Mouse (Mus musculus): ENCODE measurements at regions not wholly inside any gene's neighbourhood (a gene's known extent, or its start where the extent isn't known, plus 50 kb on each side); places are given as distances from the start of the nearest gene placed in this dataset.

DNA sequence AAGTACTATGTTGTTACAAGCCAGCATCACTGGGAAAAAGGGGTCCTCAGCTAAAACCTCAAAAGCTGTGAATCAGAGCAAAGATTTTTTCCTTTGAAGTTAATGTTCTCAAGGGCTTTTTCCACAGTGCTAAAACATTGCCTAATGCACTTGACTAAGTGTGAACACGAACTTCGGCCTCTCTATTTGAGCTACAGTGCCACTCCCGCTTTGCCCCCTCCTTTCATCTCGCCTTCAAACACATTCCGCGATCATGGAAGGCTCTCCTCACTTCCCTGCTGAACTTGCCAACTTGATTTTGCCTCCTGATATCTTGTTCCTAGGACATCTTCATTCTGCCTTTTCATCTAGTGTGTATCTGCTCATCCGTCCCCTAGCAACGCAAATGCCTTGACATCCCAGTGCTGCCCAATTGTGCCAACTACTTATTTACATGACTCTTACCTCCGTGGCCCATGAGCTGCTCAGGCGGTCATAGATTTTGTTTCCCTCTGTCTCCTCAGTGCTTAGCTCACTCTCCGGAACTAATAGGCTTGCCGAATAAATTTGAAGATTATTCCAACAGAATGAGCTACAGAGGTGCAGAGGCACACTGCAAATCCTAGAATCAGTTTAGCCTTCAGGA is 116.6 kb upstream of the Kcnip4 start:
- Histone ChIP-seq H3K4me3 (ENCODE audit: low read depth, low read length) (no peak overlapping the region), H3K4me1 (ENCODE audit: insufficient read depth, low read depth, low read length) (no peaks in the 10 kb centered on the region), H3K9me3 (replicated peaks) (no peaks in the 10 kb centered on the region), H3K27me3 (ENCODE audit: insufficient read depth, low read length) (no peaks in the 10 kb centered on the region), H3K36me3 (replicated peaks) (no peaks in the 10 kb centered on the region)
- ATAC-seq (ENCODE audit: extremely low read depth, insufficient number of reproducible peaks, low FRiP score, poor library complexity, severe bottlenecking), result no peak
- no peak for DNase-seq (ENCODE audit: low spot score)
- no peak for TF ChIP-seq POLR2AphosphoS5 (IDR thresholded peaks at IDR 0.05; ENCODE audit: insufficient replicate concordance, low read depth, low read length)
- no peak for TF ChIP-seq CTCF (IDR thresholded peaks at IDR 0.05; ENCODE audit: low read depth, low read length)
- no peak for TF ChIP-seq GATA1 (IDR thresholded peaks at IDR 0.05; ENCODE audit: borderline replicate concordance, low read length)
- no peak for TF ChIP-seq TAL1 (conservative IDR thresholded peaks at IDR 0.05; ENCODE audit: low read depth, low read length)
- TF ChIP-seq GATA2 (IDR thresholded peaks at IDR 0.05; ENCODE audit: borderline replicate concordance, low read depth, low read length), result no peak

DNA sequence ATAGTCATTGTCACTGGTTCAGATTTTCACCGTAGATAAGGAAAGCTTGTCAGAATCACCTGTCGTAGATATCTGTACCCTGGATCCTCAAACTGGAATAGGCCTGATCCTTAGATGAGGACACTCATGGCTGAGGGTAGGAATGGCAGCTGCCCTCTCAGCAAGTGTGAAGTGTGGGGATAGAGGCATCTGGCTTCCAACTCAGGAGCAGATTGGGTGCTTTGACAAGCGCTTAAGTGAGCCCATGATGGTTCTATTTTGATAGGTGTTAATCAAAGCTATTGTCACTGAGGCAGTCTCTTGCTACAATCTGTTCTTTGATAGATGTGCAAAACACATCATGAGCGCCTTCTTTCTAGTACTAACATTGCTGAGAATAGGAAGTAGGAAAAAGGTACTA is 114.9 kb upstream of the Kcnip4 start:
- no peaks in the 10 kb centered on the region for H3K4me1 ChIP-seq (ENCODE audit: insufficient read depth, low read depth, low read length)
- no peaks in the 10 kb centered on the region for H3K27me3 ChIP-seq (ENCODE audit: insufficient read depth, low read length)
- TF ChIP-seq TAL1 (conservative IDR thresholded peaks at IDR 0.05; ENCODE audit: low read depth, low read length) (no peak), GATA2 (IDR thresholded peaks at IDR 0.05; ENCODE audit: borderline replicate concordance, low read depth, low read length) (no peak), POLR2AphosphoS5 (IDR thresholded peaks at IDR 0.05; ENCODE audit: insufficient replicate concordance, low read depth, low read length) (no peak), GATA1 (IDR thresholded peaks at IDR 0.05; ENCODE audit: borderline replicate concordance, low read length) (no peak), CTCF (IDR thresholded peaks at IDR 0.05; ENCODE audit: low read depth, low read length) (no peak)
- no peaks in the 10 kb centered on the region for H3K36me3 ChIP-seq (replicated peaks)
- ATAC-seq (ENCODE audit: extremely low read depth, insufficient number of reproducible peaks, low FRiP score, poor library complexity, severe bottlenecking), result no peak
- no peak overlapping the region for H3K4me3 ChIP-seq (ENCODE audit: low read depth, low read length)
- no peak for DNase-seq (ENCODE audit: low spot score)
- H3K9me3 ChIP-seq (replicated peaks), result no peaks in the 10 kb centered on the region

DNA sequence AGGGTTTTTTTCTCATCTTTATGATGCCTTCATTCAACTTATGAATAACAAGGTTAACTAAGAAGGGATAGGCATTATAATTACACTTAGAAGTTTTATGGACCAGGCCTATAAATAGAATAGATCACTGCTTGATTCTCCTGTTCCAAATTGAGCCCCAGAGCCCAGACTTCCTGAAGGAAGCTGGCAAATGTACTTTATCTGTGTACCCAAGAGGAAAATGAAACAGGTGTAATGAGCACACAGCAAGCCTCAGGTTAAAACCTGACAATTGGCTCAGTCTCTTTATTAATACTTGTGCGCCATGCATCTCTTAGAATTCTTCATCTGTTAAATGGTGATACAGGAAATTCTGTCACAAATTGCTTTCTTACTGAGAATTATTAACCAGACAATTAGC is 95.4 kb upstream of the Kcnip4 start:
- no peak for TF ChIP-seq GATA1 (IDR thresholded peaks at IDR 0.05; ENCODE audit: borderline replicate concordance, low read length)
- no peaks in the 10 kb centered on the region for H3K36me3 ChIP-seq (replicated peaks)
- ATAC-seq (ENCODE audit: extremely low read depth, insufficient number of reproducible peaks, low FRiP score, poor library complexity, severe bottlenecking), result no peak

DNA sequence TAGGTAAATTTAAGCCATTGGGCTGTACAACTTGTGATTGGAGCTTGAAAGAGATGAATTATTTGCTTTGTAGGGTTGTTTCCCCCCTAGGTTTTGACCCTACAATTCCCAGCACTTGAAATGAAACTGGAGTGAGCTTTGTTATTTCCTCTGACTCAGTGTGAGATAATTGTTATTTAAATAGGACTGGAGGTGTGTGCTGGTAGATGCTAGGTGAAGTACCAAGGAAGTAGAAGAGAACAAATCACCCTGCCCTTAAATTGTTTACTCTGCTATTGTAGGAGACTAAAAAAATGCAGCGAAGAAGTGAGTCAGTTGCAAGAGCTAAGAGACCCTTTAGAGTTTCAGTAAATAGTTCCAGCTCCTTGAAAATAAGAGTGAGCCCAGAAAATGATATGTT is 82.1 kb upstream of the Kcnip4 start:
- H3K4me1 ChIP-seq (ENCODE audit: insufficient read depth, low read depth, low read length), result no peaks in the 10 kb centered on the region
- H3K36me3 ChIP-seq (replicated peaks), result no peaks in the 10 kb centered on the region
- DNase-seq (ENCODE audit: low spot score), result no peak
- no peak for ATAC-seq (ENCODE audit: extremely low read depth, insufficient number of reproducible peaks, low FRiP score, poor library complexity, severe bottlenecking)
- no peak for TF ChIP-seq POLR2AphosphoS5 (IDR thresholded peaks at IDR 0.05; ENCODE audit: insufficient replicate concordance, low read depth, low read length)
- no peak for TF ChIP-seq TAL1 (conservative IDR thresholded peaks at IDR 0.05; ENCODE audit: low read depth, low read length)
- TF ChIP-seq CTCF (IDR thresholded peaks at IDR 0.05; ENCODE audit: low read depth, low read length), result no peak
- no peak for TF ChIP-seq GATA2 (IDR thresholded peaks at IDR 0.05; ENCODE audit: borderline replicate concordance, low read depth, low read length)
- no peak for TF ChIP-seq GATA1 (IDR thresholded peaks at IDR 0.05; ENCODE audit: borderline replicate concordance, low read length)
- no peak overlapping the region for H3K4me3 ChIP-seq (ENCODE audit: low read depth, low read length)
- no peaks in the 10 kb centered on the region for H3K9me3 ChIP-seq (replicated peaks)
- H3K27me3 ChIP-seq (ENCODE audit: insufficient read depth, low read length), result no peaks in the 10 kb centered on the region

More for the DNA sequence above, 95.4 kb upstream of the Kcnip4 start:
- Histone ChIP-seq H3K9me3 (replicated peaks) (no peaks in the 10 kb centered on the region), H3K4me1 (ENCODE audit: insufficient read depth, low read depth, low read length) (no peaks in the 10 kb centered on the region), H3K4me3 (ENCODE audit: low read depth, low read length) (no peak overlapping the region), H3K27me3 (ENCODE audit: insufficient read depth, low read length) (no peaks in the 10 kb centered on the region)
- DNase-seq (ENCODE audit: low spot score), result no peak

DNA sequence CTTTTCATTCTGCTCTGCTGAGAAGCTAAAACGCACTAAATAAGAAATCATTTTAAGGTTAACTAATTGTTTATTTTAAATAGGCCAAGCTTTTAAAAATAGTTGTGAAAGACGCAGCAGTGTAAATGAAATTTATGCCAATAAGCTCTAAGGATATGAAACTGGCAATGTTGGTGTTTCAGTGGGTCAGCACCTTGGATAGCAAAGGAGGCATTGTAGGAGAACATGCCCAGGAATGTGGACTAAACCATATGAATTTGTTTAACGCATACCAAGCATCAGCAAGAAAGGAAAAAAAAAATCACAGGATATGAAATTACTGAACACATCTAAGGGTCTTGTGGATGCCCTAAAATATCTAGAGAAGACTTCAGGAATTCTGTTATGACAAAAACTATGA is 56.1 kb upstream of the Kcnip4 start:
- H3K36me3 ChIP-seq (replicated peaks), result no peaks in the 10 kb centered on the region
- no peaks in the 10 kb centered on the region for H3K9me3 ChIP-seq (replicated peaks)
- H3K4me1 ChIP-seq (ENCODE audit: insufficient read depth, low read depth, low read length), result no peaks in the 10 kb centered on the region
- no peak for DNase-seq (ENCODE audit: low spot score)
- no peak for ATAC-seq (ENCODE audit: extremely low read depth, insufficient number of reproducible peaks, low FRiP score, poor library complexity, severe bottlenecking)
- H3K27me3 ChIP-seq (ENCODE audit: insufficient read depth, low read length), result no peaks in the 10 kb centered on the region
- H3K4me3 ChIP-seq (ENCODE audit: low read depth, low read length), result no peak overlapping the region
- no peak for TF ChIP-seq GATA1 (IDR thresholded peaks at IDR 0.05; ENCODE audit: borderline replicate concordance, low read length)
- TF ChIP-seq CTCF (IDR thresholded peaks at IDR 0.05; ENCODE audit: low read depth, low read length), result no peak
- no peak for TF ChIP-seq TAL1 (conservative IDR thresholded peaks at IDR 0.05; ENCODE audit: low read depth, low read length)
- TF ChIP-seq POLR2AphosphoS5 (IDR thresholded peaks at IDR 0.05; ENCODE audit: insufficient replicate concordance, low read depth, low read length), result no peak
- TF ChIP-seq GATA2 (IDR thresholded peaks at IDR 0.05; ENCODE audit: borderline replicate concordance, low read depth, low read length), result no peak

DNA sequence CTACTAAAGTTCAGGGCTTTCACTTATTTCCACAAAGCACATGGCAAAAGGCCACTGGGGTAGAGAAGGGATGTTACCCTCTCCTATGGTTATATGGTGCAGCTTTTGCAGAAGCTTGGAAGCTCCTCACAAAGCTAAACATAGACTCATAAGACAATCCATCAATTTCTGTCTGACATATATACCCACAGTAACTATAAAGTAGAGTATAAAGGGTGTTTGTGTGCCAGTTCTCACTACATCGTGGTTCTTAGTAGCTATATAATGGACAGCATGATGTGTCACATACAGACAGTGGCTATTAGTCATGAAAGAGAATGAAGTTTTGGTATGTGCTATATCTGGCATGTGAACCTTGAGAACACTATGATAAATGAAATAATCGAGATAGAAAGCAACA is 51.2 kb upstream of the Kcnip4 start:
- no peaks in the 10 kb centered on the region for H3K36me3 ChIP-seq (replicated peaks)
- no peak for ATAC-seq (ENCODE audit: extremely low read depth, insufficient number of reproducible peaks, low FRiP score, poor library complexity, severe bottlenecking)
- TF ChIP-seq GATA1 (IDR thresholded peaks at IDR 0.05; ENCODE audit: borderline replicate concordance, low read length) (no peak), GATA2 (IDR thresholded peaks at IDR 0.05; ENCODE audit: borderline replicate concordance, low read depth, low read length) (no peak), TAL1 (conservative IDR thresholded peaks at IDR 0.05; ENCODE audit: low read depth, low read length) (no peak), POLR2AphosphoS5 (IDR thresholded peaks at IDR 0.05; ENCODE audit: insufficient replicate concordance, low read depth, low read length) (no peak), CTCF (IDR thresholded peaks at IDR 0.05; ENCODE audit: low read depth, low read length) (no peak)

More for the DNA sequence above, 51.2 kb upstream of the Kcnip4 start:
- Histone ChIP-seq H3K9me3 (replicated peaks) (no peaks in the 10 kb centered on the region), H3K4me3 (ENCODE audit: low read depth, low read length) (no peak overlapping the region), H3K27me3 (ENCODE audit: insufficient read depth, low read length) (no peaks in the 10 kb centered on the region), H3K4me1 (ENCODE audit: insufficient read depth, low read depth, low read length) (no peaks in the 10 kb centered on the region)
- no peak for DNase-seq (ENCODE audit: low spot score)
